Mouse (Mus musculus): ENCODE measurements around the gene Irf4. TPM values are rescaled to one million over a fixed set of nuclear protein-coding genes. Genes with fewer than 3 reads are reported as not detected.

Gene Irf4
- polyA plus RNA-seq, 1 experiment from 2014 or later: 0.03 TPM

- no peak overlapping the region for H3K9ac ChIP-seq (ENCODE audit: low read length)
- 88% methylated on average over 4 of the region's 4 CpGs for WGBS
- DNase-seq (ENCODE audit: low spot score, missing footprints): no peak
- H3K36me3 ChIP-seq (ENCODE audit: control insufficient read depth, insufficient read depth, low read length): no peaks in the 10 kb centered on the region
- no peak overlapping the region for H3K27ac ChIP-seq (ENCODE audit: low read depth, low read length)
- no peaks in the 10 kb centered on the region for H3K4me1 ChIP-seq (ENCODE audit: control insufficient read depth, insufficient read depth, low read length)
- no peaks in the 10 kb centered on the region for H3K27me3 ChIP-seq (ENCODE audit: control insufficient read depth, insufficient read depth, low read length)
- no peak overlapping the region for H3K4me2 ChIP-seq
- ATAC-seq (ENCODE audit: low FRiP score): no peak
- H3K9me3 ChIP-seq (ENCODE audit: control insufficient read depth, low read length): no peaks in the 10 kb centered on the region
- no peak overlapping the region for H3K4me3 ChIP-seq (ENCODE audit: low read depth, low read length)
These were observed 33.5 kb upstream of the Irf4 start for GRCm38 (mm10) chr13:30715573-30715972.

- H3K9me3 ChIP-seq (ENCODE audit: control insufficient read depth, low read length): no peaks in the 10 kb centered on the region
- WGBS: 76% methylated on average over 5 of the region's 5 CpGs
- H3K36me3 ChIP-seq (ENCODE audit: control insufficient read depth, insufficient read depth, low read length): no peaks in the 10 kb centered on the region
- no peak for ATAC-seq (ENCODE audit: low FRiP score)
- no peak overlapping the region for H3K4me2 ChIP-seq
- no peak for DNase-seq (ENCODE audit: low spot score, missing footprints)
- H3K27ac ChIP-seq (ENCODE audit: low read depth, low read length): no peak overlapping the region
- H3K27me3 ChIP-seq (ENCODE audit: control insufficient read depth, insufficient read depth, low read length): no peaks in the 10 kb centered on the region
- H3K9ac ChIP-seq (ENCODE audit: low read length): no peak overlapping the region
- H3K4me1 ChIP-seq (ENCODE audit: control insufficient read depth, insufficient read depth, low read length): no peaks in the 10 kb centered on the region
- H3K4me3 ChIP-seq (ENCODE audit: low read depth, low read length): no peak overlapping the region
These were observed 32.4 kb upstream of the Irf4 start for GRCm38 (mm10) chr13:30716611-30717010.

GRCm38 (mm10) chr13:30722601-30723000 is 26.4 kb upstream of the Irf4 start:
- H3K27ac ChIP-seq (ENCODE audit: low read depth, low read length): no peak overlapping the region
- H3K4me3 ChIP-seq (ENCODE audit: low read depth, low read length): no peak overlapping the region
- no peak overlapping the region; the same call in 1 of the 2 replicates for H3K9ac ChIP-seq (ENCODE audit: low read length)
- peaks cover 6% of the 10 kb centered on the region for H3K4me1 ChIP-seq (ENCODE audit: control insufficient read depth, insufficient read depth, low read length)
- DNase-seq (ENCODE audit: low spot score, missing footprints) (peak; percentile 91), ATAC-seq (ENCODE audit: low FRiP score) (peak; percentile 57; the same call in 1 of the 2 replicates)
- peak overlapping the region; percentile 17; the same call in 1 of the 2 replicates for H3K4me2 ChIP-seq
- H3K9me3 ChIP-seq (ENCODE audit: control insufficient read depth, low read length): no peaks in the 10 kb centered on the region
- 11% methylated on average over 7 of the region's 7 CpGs for WGBS
- no peaks in the 10 kb centered on the region for H3K27me3 ChIP-seq (ENCODE audit: control insufficient read depth, insufficient read depth, low read length)
- H3K36me3 ChIP-seq (ENCODE audit: control insufficient read depth, insufficient read depth, low read length): no peaks in the 10 kb centered on the region

GRCm38 (mm10) chr13:30723258-30723657 is 25.8 kb upstream of the Irf4 start:
- H3K27me3 ChIP-seq (ENCODE audit: control insufficient read depth, insufficient read depth, low read length): no peaks in the 10 kb centered on the region
- H3K4me3 ChIP-seq (ENCODE audit: low read depth, low read length): no peak overlapping the region
- no peaks in the 10 kb centered on the region for H3K36me3 ChIP-seq (ENCODE audit: control insufficient read depth, insufficient read depth, low read length)
- H3K4me1 ChIP-seq (ENCODE audit: control insufficient read depth, insufficient read depth, low read length): peaks cover 6% of the 10 kb centered on the region
- no peak overlapping the region for H3K4me2 ChIP-seq
- DNase-seq (ENCODE audit: low spot score, missing footprints) (no peak), ATAC-seq (ENCODE audit: low FRiP score) (0 out of 2 replicates have a peak, but pooled peaks have one; percentile 9)
- H3K9ac ChIP-seq (ENCODE audit: low read length): no peak overlapping the region
- H3K27ac ChIP-seq (ENCODE audit: low read depth, low read length): no peak overlapping the region
- WGBS: 61% methylated on average over 5 of the region's 5 CpGs
- no peaks in the 10 kb centered on the region for H3K9me3 ChIP-seq (ENCODE audit: control insufficient read depth, low read length)

GRCm38 (mm10) chr13:30723858-30724257 is 25.2 kb upstream of the Irf4 start:
- DNase-seq (ENCODE audit: low spot score, missing footprints) (no peak), ATAC-seq (ENCODE audit: low FRiP score) (no peak)
- Histone ChIP-seq H3K27me3 (ENCODE audit: control insufficient read depth, insufficient read depth, low read length) (no peaks in the 10 kb centered on the region), H3K4me2 (no peak overlapping the region), H3K9ac (ENCODE audit: low read length) (no peak overlapping the region), H3K36me3 (ENCODE audit: control insufficient read depth, insufficient read depth, low read length) (no peaks in the 10 kb centered on the region), H3K27ac (ENCODE audit: low read depth, low read length) (no peak overlapping the region), H3K4me3 (ENCODE audit: low read depth, low read length) (no peak overlapping the region), H3K4me1 (ENCODE audit: control insufficient read depth, insufficient read depth, low read length) (peaks cover 6% of the 10 kb centered on the region), H3K9me3 (ENCODE audit: control insufficient read depth, low read length) (no peaks in the 10 kb centered on the region)
- 54% methylated on average over 8 of the region's 8 CpGs for WGBS

- DNase-seq (ENCODE audit: low spot score, missing footprints) (no peak), ATAC-seq (ENCODE audit: low FRiP score) (no peak)
- 32% methylated on average over 7 of the region's 7 CpGs for WGBS
- H3K36me3 ChIP-seq (ENCODE audit: control insufficient read depth, insufficient read depth, low read length): no peaks in the 10 kb centered on the region
- no peaks in the 10 kb centered on the region for H3K9me3 ChIP-seq (ENCODE audit: control insufficient read depth, low read length)
- no peaks in the 10 kb centered on the region for H3K27me3 ChIP-seq (ENCODE audit: control insufficient read depth, insufficient read depth, low read length)
- no peak overlapping the region for H3K4me3 ChIP-seq (ENCODE audit: low read depth, low read length)
- H3K4me2 ChIP-seq: no peak overlapping the region
- no peak overlapping the region for H3K27ac ChIP-seq (ENCODE audit: low read depth, low read length)
- H3K4me1 ChIP-seq (ENCODE audit: control insufficient read depth, insufficient read depth, low read length): peaks cover 6% of the 10 kb centered on the region
- no peak overlapping the region for H3K9ac ChIP-seq (ENCODE audit: low read length)
These were observed 24.2 kb upstream of the Irf4 start for GRCm38 (mm10) chr13:30724691-30725271.

- H3K4me2 ChIP-seq: no peak overlapping the region
- H3K27ac ChIP-seq (ENCODE audit: low read depth, low read length): no peak overlapping the region
These were observed 22.1 kb upstream of the Irf4 start for GRCm38 (mm10) chr13:30726879-30727278.

GRCm38 (mm10) chr13:30728155-30728554 is 20.9 kb upstream of the Irf4 start:
- H3K4me1 ChIP-seq (ENCODE audit: control insufficient read depth, insufficient read depth, low read length): peaks cover 4% of the 10 kb centered on the region
- no peak overlapping the region for H3K4me2 ChIP-seq
- H3K9ac ChIP-seq (ENCODE audit: low read length): no peak overlapping the region
- H3K27me3 ChIP-seq (ENCODE audit: control insufficient read depth, insufficient read depth, low read length): no peaks in the 10 kb centered on the region
- no peaks in the 10 kb centered on the region for H3K36me3 ChIP-seq (ENCODE audit: control insufficient read depth, insufficient read depth, low read length)
- H3K4me3 ChIP-seq (ENCODE audit: low read depth, low read length): no peak overlapping the region
- ATAC-seq (ENCODE audit: low FRiP score) (no peak), DNase-seq (ENCODE audit: low spot score, missing footprints) (no peak)
- no peak overlapping the region for H3K27ac ChIP-seq (ENCODE audit: low read depth, low read length)
- WGBS: 86% methylated on average over 7 of the region's 7 CpGs
- no peaks in the 10 kb centered on the region for H3K9me3 ChIP-seq (ENCODE audit: control insufficient read depth, low read length)

More at GRCm38 (mm10) chr13:30726879-30727278, 22.1 kb upstream of the Irf4 start:
- Histone ChIP-seq H3K9ac (ENCODE audit: low read length) (no peak overlapping the region), H3K4me1 (ENCODE audit: control insufficient read depth, insufficient read depth, low read length) (peaks cover 6% of the 10 kb centered on the region), H3K9me3 (ENCODE audit: control insufficient read depth, low read length) (no peaks in the 10 kb centered on the region), H3K27me3 (ENCODE audit: control insufficient read depth, insufficient read depth, low read length) (no peaks in the 10 kb centered on the region), H3K4me3 (ENCODE audit: low read depth, low read length) (no peak overlapping the region), H3K36me3 (ENCODE audit: control insufficient read depth, insufficient read depth, low read length) (no peaks in the 10 kb centered on the region)
- ATAC-seq (ENCODE audit: low FRiP score) (no peak), DNase-seq (ENCODE audit: low spot score, missing footprints) (no peak)
- WGBS: 89% methylated on average over 4 of the region's 4 CpGs

GRCm38 (mm10) chr13:30729245-30729644 is 19.8 kb upstream of the Irf4 start:
- Histone ChIP-seq H3K27ac (ENCODE audit: low read depth, low read length) (no peak overlapping the region), H3K36me3 (ENCODE audit: control insufficient read depth, insufficient read depth, low read length) (no peaks in the 10 kb centered on the region), H3K4me2 (no peak overlapping the region), H3K4me1 (ENCODE audit: control insufficient read depth, insufficient read depth, low read length) (no peaks in the 10 kb centered on the region), H3K9me3 (ENCODE audit: control insufficient read depth, low read length) (no peaks in the 10 kb centered on the region), H3K4me3 (ENCODE audit: low read depth, low read length) (no peak overlapping the region), H3K9ac (ENCODE audit: low read length) (no peak overlapping the region), H3K27me3 (ENCODE audit: control insufficient read depth, insufficient read depth, low read length) (no peaks in the 10 kb centered on the region)
- WGBS: 64% methylated on average over 6 of the region's 6 CpGs
- ATAC-seq (ENCODE audit: low FRiP score): no peak
- no peak for DNase-seq (ENCODE audit: low spot score, missing footprints)

Data from midbrain, embryonic 11.5 days (tissue).